Mouse (Mus musculus) bone marrow, adult 2 months (tissue): ENCODE results near the gene Lca5l.

Experiments
- CTCF ChIP-seq: fragments of 200-500 bp; IDR thresholded peaks from 2 replicates; pipeline ENCODE4 v1.5.1; 2011; ENCODE audit warnings: low read length, control low read depth; ENCODE audit not compliant: control insufficient read depth, insufficient read depth
- POLR2A ChIP-seq: fragments of 200-500 bp; IDR thresholded peaks from 2 replicates; pipeline ENCODE4 v1.6.1; 2011; ENCODE audit warnings: low read depth, mild to moderate bottlenecking, control low read depth, low read length, borderline replicate concordance; ENCODE audit not compliant: control insufficient read depth

- TF ChIP-seq CTCF (no peak), POLR2A (no peak)
These were observed 33.5 kb downstream of the Lca5l start for GRCm38 (mm10) chr16:96158511-96159080.
